Mouse (Mus musculus): ENCODE results near the gene Dlgap4. TPM values are rescaled to one million over a fixed set of nuclear protein-coding genes. Genes with fewer than 3 reads are reported as not detected.
A peak's percentile ranks its signal among the peaks of the same experiment; 100 is the strongest.

The Dlgap4 gene
- polyA plus RNA-seq, 1 experiment from 2014 or later = 126 TPM

DNA sequence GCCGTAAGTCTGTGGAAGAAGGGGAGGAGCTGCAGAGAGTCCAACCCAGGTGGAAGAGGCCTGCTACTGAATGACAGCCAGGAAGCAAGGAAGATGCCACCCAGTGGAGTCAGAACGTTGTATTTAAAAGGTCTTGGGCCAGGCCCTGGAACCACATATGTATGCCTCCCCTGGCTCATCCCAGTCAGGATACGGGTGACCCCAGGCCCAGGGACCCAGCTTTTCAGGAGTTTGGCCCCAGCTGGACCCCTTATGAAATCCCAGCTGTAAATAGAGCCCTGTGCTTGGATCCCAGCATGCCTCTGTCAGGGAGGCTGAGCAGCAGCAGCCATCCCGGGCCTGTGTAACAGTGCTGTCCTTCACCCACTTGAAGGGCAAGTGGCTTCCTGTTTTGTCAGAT lies 151.2 kb downstream of the Dlgap4 start:
- Histone ChIP-seq H3K4me3 (no peak overlapping the region), H3K27me3 (ENCODE audit: poor library complexity, severe bottlenecking) (no peaks in the 10 kb centered on the region), H3K36me3 (replicated peaks) (peaks cover 55% of the 10 kb centered on the region), H3K27ac (no peak overlapping the region), H3K9me3 (no peaks in the 10 kb centered on the region), H3K4me1 (no peaks in the 10 kb centered on the region)
- no peak for DNase-seq (ENCODE audit: extremely low spot score, low spot score)
- WGBS = 69% methylated on average over 4 of the region's 4 CpGs

DNA sequence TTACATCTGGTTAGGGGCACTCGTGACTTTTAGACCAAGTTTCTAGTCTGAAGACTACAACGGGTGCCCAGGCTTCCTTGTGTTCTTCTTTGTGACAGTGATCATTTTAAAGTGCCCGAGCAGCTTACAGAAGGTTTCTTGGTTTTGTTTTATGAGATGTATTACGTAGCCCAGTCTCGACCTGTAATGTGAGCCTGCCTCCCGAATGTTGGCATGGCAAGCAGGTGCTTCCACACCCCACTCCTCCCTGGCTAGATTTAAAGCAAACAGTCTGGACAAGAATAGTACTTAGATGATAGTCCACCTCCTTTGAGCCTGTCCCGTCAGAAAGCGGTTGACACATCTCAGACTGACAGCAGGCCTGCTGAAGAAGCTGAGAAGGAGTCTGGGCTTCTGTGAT lies 152.1 kb downstream of the Dlgap4 start:
- no peak for DNase-seq (ENCODE audit: extremely low spot score, low spot score)
- WGBS = 92% methylated on average over 8 of the region's 8 CpGs
- peaks cover 46% of the 10 kb centered on the region for H3K36me3 ChIP-seq (replicated peaks)
- H3K9me3 ChIP-seq = no peaks in the 10 kb centered on the region
- no peaks in the 10 kb centered on the region for H3K27me3 ChIP-seq (ENCODE audit: poor library complexity, severe bottlenecking)
- no peak overlapping the region for H3K27ac ChIP-seq
- no peak overlapping the region for H3K4me3 ChIP-seq
- no peaks in the 10 kb centered on the region for H3K4me1 ChIP-seq

DNA sequence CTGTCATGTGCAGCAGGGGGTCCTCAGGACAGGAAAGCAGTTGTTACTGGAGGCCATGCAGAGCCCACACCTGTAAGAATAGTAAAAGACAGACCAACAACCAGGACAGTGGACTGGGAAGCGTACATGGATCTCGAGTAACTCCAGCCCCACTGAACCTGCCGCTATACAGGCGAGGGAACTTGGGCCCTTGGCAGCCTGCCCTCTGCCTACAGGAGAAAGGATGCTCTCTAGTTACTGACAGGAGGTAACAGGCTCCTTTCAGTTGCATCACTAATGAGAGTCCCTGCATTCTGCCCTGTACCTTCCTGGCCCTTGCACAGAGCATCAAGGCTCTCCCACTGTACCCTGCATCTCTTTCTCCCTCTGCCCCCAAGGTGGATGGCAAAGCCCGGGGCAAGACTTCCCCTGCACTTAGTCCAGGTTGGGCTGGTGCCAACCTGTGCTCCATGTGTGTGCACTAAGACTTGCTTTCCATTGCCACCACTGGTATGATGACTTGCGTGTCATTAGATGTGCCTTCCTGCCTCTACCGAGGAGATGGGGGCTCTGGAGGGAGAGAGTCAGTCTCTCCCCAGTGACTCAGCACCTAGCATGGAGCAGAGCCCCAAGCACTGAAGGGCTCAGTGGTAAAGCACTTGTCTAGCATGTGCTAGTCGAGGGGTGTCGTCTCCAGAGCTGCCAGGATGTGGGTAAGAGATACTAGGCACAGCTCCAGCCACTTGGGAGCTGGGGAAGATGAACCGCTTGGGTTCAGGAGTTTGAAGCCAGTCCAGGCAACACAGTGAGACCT lies 152.9 kb downstream of the Dlgap4 start:
- Histone ChIP-seq H3K27ac (no peak overlapping the region), H3K27me3 (ENCODE audit: poor library complexity, severe bottlenecking) (no peaks in the 10 kb centered on the region), H3K9me3 (no peaks in the 10 kb centered on the region), H3K4me3 (no peak overlapping the region), H3K36me3 (replicated peaks) (peaks cover 38% of the 10 kb centered on the region), H3K4me1 (no peaks in the 10 kb centered on the region)
- no peak for DNase-seq (ENCODE audit: extremely low spot score, low spot score)
- 85% methylated on average over 10 of the region's 10 CpGs for WGBS

DNA sequence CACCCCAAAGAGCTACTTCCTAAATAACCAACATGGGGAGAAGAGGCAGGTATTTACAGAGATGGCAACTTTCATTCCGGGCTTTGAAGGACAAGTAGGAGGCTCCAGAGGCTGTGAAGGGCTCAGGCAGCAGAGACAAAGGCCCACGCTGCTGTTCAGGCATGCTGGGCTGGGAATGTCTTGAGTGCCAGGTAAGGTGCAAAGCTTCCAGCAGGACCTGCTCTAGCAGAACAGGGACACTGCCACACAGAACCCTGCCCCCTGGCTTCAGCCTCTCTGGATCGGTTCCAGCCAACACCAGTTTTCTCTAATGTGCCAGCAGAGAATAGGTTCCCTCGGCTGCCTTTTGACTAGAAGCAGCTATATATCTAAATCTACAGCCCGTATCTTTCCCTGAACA lies 153.6 kb downstream of the Dlgap4 start:
- no peak for DNase-seq (ENCODE audit: extremely low spot score, low spot score)
- no peak overlapping the region for H3K4me3 ChIP-seq
- WGBS = 86% methylated on average over 5 of the region's 5 CpGs
- H3K4me1 ChIP-seq = no peaks in the 10 kb centered on the region
- H3K27ac ChIP-seq = no peak overlapping the region
- H3K9me3 ChIP-seq = no peaks in the 10 kb centered on the region
- peaks cover 31% of the 10 kb centered on the region for H3K36me3 ChIP-seq (replicated peaks)
- no peaks in the 10 kb centered on the region for H3K27me3 ChIP-seq (ENCODE audit: poor library complexity, severe bottlenecking)

DNA sequence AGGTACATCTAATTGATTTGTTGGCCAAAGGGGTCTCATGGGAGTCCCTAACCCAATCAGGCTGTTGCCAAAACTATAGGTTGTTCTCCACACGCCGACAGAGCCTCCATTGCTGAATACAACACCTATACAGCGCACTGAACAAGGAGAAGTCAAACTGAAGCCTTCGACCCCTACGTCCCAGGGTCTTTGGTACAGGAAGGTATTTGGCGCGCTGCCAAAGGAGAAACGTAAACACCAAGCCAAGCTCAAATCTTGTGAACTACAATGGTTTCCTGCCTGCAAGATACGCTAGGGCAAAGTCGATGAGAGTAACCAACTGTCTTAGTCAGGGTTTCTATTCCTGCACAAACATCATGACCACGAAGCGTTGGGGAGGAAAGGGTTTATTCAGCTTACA lies 155.8 kb downstream of the Dlgap4 start:
- H3K9me3 ChIP-seq = no peaks in the 10 kb centered on the region
- H3K4me3 ChIP-seq = no peak overlapping the region
- H3K4me1 ChIP-seq = peaks cover 3% of the 10 kb centered on the region
- H3K36me3 ChIP-seq (replicated peaks) = peaks cover 9% of the 10 kb centered on the region
- no peak overlapping the region for H3K27ac ChIP-seq
- 92% methylated on average over 12 of the region's 12 CpGs for WGBS
- H3K27me3 ChIP-seq (ENCODE audit: poor library complexity, severe bottlenecking) = 0 out of 2 replicates have a peak, but pooled peaks cover 2% of the 10 kb centered on the region
- no peak for DNase-seq (ENCODE audit: extremely low spot score, low spot score)

DNA sequence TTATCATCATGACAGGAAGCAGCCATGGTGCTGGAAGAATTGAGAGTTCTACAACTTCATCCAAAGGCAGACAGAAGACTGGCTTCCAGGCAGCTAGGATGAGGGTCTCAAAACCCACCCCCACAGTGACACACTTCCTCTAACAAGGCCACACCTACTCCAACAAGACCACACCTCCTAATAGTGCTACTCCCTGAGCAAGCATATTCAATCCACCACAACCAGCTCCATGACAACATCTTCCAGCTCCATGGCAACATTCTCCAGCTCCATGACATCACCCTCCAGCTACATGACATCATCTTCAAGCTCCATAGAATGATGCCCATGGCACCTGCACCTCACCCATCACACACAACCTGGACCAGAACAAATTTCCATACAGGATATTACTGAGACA lies 160.0 kb downstream of the Dlgap4 start:
- no peak overlapping the region for H3K4me3 ChIP-seq
- peaks cover 35% of the 10 kb centered on the region for H3K4me1 ChIP-seq
- H3K9me3 ChIP-seq = no peaks in the 10 kb centered on the region
- H3K27me3 ChIP-seq (ENCODE audit: poor library complexity, severe bottlenecking) = peaks cover 26% of the 10 kb centered on the region
- no peak for DNase-seq (ENCODE audit: extremely low spot score, low spot score)
- no peaks in the 10 kb centered on the region for H3K36me3 ChIP-seq (replicated peaks)
- no peak overlapping the region for H3K27ac ChIP-seq

DNA sequence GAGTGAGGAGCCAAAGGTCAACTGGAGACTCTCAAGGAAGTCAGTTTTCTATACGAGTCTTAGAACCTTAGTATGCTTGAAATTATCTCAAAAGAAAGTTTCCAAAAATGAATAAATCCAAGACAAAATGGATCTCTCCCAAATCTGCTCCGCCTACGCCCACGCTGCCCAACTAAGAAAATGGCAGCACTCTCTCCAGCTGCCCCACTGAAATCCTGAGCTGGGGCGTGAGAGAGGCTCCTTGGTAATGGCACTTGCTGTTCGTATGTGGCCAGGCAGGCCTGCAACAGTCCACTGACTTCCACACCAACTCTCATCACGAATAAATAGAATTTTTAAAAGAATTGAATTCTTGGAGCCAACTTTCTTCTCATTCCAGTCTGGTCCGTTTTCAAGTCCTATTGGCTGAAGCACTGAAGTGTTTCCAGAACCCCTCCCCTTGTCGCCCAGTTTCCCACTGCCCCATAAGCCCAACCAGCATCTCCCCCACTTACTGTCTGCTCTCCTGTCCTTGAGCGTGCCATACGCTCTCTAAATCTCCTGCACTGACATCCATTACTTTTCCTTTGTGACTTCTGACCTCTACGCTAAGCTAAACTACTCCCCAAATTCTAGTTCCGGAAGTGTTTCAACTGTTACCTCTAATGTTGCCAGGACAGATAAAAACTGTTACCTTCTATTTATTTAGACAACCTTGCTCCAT lies 160.7 kb downstream of the Dlgap4 start:
- H3K36me3 ChIP-seq (replicated peaks) = no peaks in the 10 kb centered on the region
- peak overlapping the region; percentile 87 for H3K27ac ChIP-seq
- DNase-seq (ENCODE audit: extremely low spot score, low spot score) = no peak
- peaks cover 32% of the 10 kb centered on the region for H3K27me3 ChIP-seq (ENCODE audit: poor library complexity, severe bottlenecking)
- WGBS = 71% methylated on average over 13 of the region's 13 CpGs
- peak overlapping the region; percentile 55 for H3K4me3 ChIP-seq
- peaks cover 38% of the 10 kb centered on the region for H3K4me1 ChIP-seq
- H3K9me3 ChIP-seq = no peaks in the 10 kb centered on the region

DNA sequence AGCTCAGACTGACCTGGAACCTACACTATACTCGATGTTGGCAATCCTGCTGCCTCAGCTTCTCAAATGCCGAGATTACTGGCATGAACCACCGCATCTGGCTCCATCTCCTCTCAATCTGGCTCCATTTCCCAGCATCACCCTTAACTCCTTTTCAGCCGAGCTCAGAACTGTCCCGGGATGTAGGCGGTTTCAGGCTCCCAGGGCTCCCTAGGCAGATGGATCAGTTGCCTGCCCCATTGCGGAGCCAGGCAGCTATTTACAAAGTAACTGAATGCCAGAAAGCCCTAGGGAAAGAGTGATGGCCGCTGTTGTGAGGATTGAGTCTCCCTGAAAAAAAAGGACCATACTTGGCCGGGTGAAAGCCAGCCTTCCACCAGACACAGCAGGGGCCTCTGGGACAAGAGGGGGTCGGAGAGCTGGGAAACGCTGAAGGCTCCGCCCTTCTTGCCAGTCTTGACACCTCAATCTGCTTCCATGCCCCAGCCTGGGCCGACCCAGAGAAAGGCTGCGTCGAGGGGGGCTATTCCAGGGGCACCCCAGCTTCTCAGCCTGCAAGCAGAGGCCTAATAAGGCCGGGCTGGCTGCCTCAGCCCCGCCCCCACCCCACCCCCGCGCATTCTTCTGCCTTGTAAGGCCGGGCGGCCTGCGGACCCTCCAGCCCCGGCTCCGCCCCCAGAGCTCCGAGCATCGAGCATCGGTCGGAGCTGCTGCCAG lies 161.4 kb downstream of the Dlgap4 start, which contains the start of gene Myl9:
Gene Myl9 (plus strand): TSS at position 683 of the 717 bp plus-strand sequence.
- Histone ChIP-seq H3K9me3 (no peaks in the 10 kb centered on the region), H3K4me1 (peaks cover 41% of the 10 kb centered on the region), H3K4me3 (peak within 1 kb of the TSS; percentile 55), H3K27me3 (ENCODE audit: poor library complexity, severe bottlenecking) (peaks cover 32% of the 10 kb centered on the region), H3K27ac (peak within 1 kb of the TSS; percentile 87), H3K36me3 (replicated peaks) (no peaks in the 10 kb centered on the region)
- 2% methylated on average over 28 of the region's 28 CpGs for WGBS
- peak; percentile 78 for DNase-seq (ENCODE audit: extremely low spot score, low spot score)

DNA sequence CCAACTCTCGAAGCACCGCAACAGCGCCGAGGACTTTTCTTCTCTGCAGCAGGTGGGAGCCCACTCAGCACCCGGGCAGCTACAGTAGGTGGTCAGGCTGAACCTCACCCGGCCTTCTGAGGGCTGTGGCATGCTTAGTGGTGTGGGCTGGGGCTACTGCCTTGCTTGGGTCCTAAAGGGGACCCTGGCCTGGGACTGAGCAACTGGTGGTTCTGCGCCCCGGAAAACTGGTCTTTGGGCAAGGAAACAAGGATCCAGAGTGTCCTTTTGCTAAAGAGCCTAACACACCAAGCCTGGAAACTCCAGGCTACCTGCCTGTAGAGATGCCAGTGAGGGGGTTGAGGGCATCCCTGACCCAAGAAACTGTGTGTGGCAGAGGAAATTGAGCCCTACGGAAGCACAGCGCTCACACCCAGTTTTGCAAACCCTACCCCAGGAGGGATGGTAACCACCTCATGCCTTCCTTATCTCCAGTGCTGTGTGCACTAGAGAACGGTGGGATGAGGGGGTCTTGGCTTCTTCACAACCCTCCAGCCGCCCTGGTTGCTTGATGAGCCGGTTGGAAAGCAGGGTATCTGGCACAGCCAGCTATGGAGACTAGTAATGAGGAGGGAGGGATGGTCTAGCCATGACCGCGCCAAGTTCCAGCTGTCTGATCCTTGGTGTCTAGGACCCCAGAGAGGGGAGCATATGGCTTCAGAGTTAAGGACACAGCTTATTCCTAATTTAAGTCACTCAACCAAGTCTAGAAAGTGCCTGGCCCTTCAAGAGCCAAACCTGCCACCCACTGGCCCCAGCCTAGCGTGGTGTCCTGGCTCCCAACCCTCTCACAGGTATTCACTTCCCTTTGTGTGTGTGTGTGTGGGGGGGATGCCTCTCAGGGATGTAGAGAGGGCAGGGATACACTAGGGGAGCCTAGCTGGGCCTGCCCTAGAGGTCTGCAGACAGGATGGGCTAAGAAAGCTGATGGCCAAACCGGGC lies 162.2 kb downstream of the Dlgap4 start:
- peaks cover 49% of the 10 kb centered on the region for H3K4me1 ChIP-seq
- no peaks in the 10 kb centered on the region for H3K36me3 ChIP-seq (replicated peaks)
- H3K4me3 ChIP-seq = peak overlapping the region; percentile 55
- 31% methylated on average over 17 of the region's 17 CpGs for whole genome bisulfite sequencing
- H3K27ac ChIP-seq = peak overlapping the region; percentile 87
- H3K9me3 ChIP-seq = no peaks in the 10 kb centered on the region
- peaks cover 32% of the 10 kb centered on the region for H3K27me3 ChIP-seq (ENCODE audit: poor library complexity, severe bottlenecking)
- no peak for DNase-seq (ENCODE audit: extremely low spot score, low spot score)

DNA sequence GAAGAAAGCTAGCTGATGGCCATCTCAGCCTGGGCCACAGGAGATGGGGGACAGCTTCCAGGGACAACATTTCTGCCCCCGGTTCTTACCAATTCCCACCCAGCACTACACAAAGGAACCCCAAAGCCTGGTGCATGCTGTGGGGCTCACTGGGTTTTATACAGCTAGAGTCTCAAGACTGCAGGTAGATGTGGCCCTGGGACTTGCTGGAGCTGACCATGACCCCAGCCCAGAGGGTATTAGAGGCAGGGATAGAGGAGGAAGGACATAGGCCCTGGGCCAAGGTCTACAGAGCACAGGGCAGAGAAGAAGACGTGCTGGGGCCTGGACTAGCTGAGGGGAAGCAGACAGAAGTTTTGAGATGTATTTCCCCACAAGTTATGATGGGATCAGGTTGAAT lies 163.4 kb downstream of the Dlgap4 start:
- no peak for DNase-seq (ENCODE audit: extremely low spot score, low spot score)
- Histone ChIP-seq H3K36me3 (replicated peaks) (no peaks in the 10 kb centered on the region), H3K27me3 (ENCODE audit: poor library complexity, severe bottlenecking) (peaks cover 38% of the 10 kb centered on the region), H3K4me1 (peaks cover 56% of the 10 kb centered on the region), H3K9me3 (no peaks in the 10 kb centered on the region), H3K27ac (no peak overlapping the region), H3K4me3 (no peak overlapping the region)
- WGBS = 92% methylated on average over 2 of the region's 2 CpGs

DNA sequence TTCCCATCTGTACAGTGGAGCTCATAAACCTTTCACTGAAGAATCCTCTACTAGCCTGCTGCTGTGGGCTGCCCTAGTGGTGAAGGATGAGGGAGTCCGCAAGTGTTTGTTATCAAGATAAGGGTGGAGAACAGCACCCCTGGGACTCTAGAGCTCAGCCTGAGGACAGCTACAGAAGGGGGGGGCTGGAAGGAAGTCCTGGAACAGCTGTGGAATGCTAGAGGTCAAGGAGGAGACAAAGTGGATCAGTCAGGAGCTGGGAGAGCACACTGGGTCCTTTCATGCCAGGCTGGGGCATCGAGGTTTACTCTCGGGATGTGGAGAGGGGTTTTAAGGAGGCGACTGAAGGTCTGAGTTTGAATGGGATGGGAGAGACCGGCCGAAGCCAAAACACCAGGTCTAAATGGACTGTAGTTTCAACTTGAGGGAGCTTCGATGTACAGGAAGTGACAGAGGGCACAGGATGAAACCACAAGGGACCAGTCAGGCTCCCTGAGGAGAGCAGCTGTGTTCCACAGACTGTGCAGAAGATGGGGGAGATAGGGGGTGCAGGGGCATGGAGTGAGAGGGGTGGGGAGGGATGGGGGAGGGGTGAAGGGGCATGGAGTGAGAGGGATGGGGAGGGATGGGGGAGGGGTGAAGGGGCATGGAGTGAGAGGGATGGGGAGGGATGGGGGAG lies 164.0 kb downstream of the Dlgap4 start:
- Histone ChIP-seq H3K27ac (no peak overlapping the region), H3K4me3 (no peak overlapping the region), H3K9me3 (no peaks in the 10 kb centered on the region), H3K4me1 (peaks cover 56% of the 10 kb centered on the region), H3K27me3 (ENCODE audit: poor library complexity, severe bottlenecking) (peaks cover 38% of the 10 kb centered on the region), H3K36me3 (replicated peaks) (no peaks in the 10 kb centered on the region)
- no peak for DNase-seq (ENCODE audit: extremely low spot score, low spot score)
- WGBS = 65% methylated on average over 7 of the region's 7 CpGs
